Mouse (Mus musculus): Measurements from ENCODE around the gene Ttc27. TPM values are rescaled to one million over a fixed set of nuclear protein-coding genes. Genes with fewer than 3 reads are reported as not detected.

Ttc27 gene
- total and polyA plus RNA-seq, 3 experiments, result 52.9 to 92.9 (median 70.3) TPM

- Histone ChIP-seq H3K36me3 (replicated peaks in 1 of 2; ENCODE audit: control insufficient read depth in 1 of 2, insufficient read depth in 1 of 2, low read length in 1 of 2) (peaks cover 16 to 56% of the 10 kb centered on the region in 2 experiments), H3K27me3 (replicated peaks) (no peaks in the 10 kb centered on the region), H3K4me2 (ENCODE audit: insufficient read depth, low read depth, poor library complexity, severe bottlenecking) (0 out of 2 replicates have a peak overlapping the region, but pooled peaks have one; percentile 38), H3K4me1 (ENCODE audit: control insufficient read depth in 1 of 2, insufficient read depth in 2 of 2) (peaks cover 20 to 47% of the 10 kb centered on the region in 2 experiments), H3K79me2 (replicated peaks; ENCODE audit: control insufficient read depth, extremely low read depth, insufficient read depth, poor library complexity, severe bottlenecking) (no peaks in the 10 kb centered on the region), H3K4me3 (replicated peaks in 1 of 3; ENCODE audit: low read depth in 2 of 3, low read length in 2 of 3, poor library complexity in 1 of 3) (peak overlapping the region in 1 of 3 experiments; percentile 26), H3K27ac (ENCODE audit: insufficient read depth, low read depth) (peak overlapping the region; percentile 49; the same call in 1 of the 2 replicates), H3K9me3 (replicated peaks; ENCODE audit: low read length) (peaks cover 3% of the 10 kb centered on the region), H3K9ac (ENCODE audit: insufficient read depth, low read depth) (no peak overlapping the region)
- peak; percentile 65 for DNase-seq (ENCODE audit: extremely low read depth)
- dilution Hi-C loops (cut with MboI; ENCODE audit: extremely low pct_ligation_motif_present, extremely low pct_unique_long_range_greater_than_20kb, low sequenced_read_pairs), result no loop called here
- TF ChIP-seq TCF12 (IDR thresholded peaks at IDR 0.05; ENCODE audit: low read depth, low read length), result 0 out of 2 replicates have a peak, but pooled peaks have one; percentile 12
- TF ChIP-seq SIN3A (IDR thresholded peaks at IDR 0.05; ENCODE audit: low read length), result peak; percentile 39; the same call in 1 of the 2 replicates
- TF ChIP-seq IRF4 (IDR thresholded peaks at IDR 0.05; ENCODE audit: low read depth, low read length), result peak; percentile 82
- TF ChIP-seq MAX (IDR thresholded peaks at IDR 0.05; ENCODE audit: low read length), result 0 out of 2 replicates have a peak, but pooled peaks have one; percentile 18
- TF ChIP-seq GABPA (IDR thresholded peaks at IDR 0.05; ENCODE audit: insufficient replicate concordance, low read depth, low read length), result no peak
- peak; percentile 60; the same call in 1 of the 2 replicates for TF ChIP-seq MEF2A (IDR thresholded peaks at IDR 0.05; ENCODE audit: borderline replicate concordance, low read depth, low read length)
- peak; percentile 97 for TF ChIP-seq MAFK (IDR thresholded peaks at IDR 0.05; ENCODE audit: insufficient replicate concordance, low read length)
- no peak for TF ChIP-seq NELFE (IDR thresholded peaks at IDR 0.05; ENCODE audit: low read depth, low read length)
- peak; percentile 44 for TF ChIP-seq JUN (IDR thresholded peaks at IDR 0.05; ENCODE audit: insufficient read depth, low read depth, low read length)
- TF ChIP-seq JUND (conservative IDR thresholded peaks at IDR 0.05; ENCODE audit: low read depth, low read length), result peak; percentile 62
- no peak for TF ChIP-seq KAT2A (IDR thresholded peaks at IDR 0.05; ENCODE audit: insufficient replicate concordance, low read length)
- TF ChIP-seq MYC (IDR thresholded peaks at IDR 0.05; ENCODE audit: low read depth, low read length), result peak; percentile 67; the same call in 1 of the 2 replicates
- no peak for TF ChIP-seq POLR2A (IDR thresholded peaks at IDR 0.05; ENCODE audit: low read depth, low read length)
- 0 out of 2 replicates have a peak, but pooled peaks have one; percentile 11 for TF ChIP-seq ZNF384 (IDR thresholded peaks at IDR 0.05; ENCODE audit: low read depth, low read length)
- TF ChIP-seq EP300 (IDR thresholded peaks at IDR 0.05; ENCODE audit: low read length), result peak; percentile 61
- TF ChIP-seq HCFC1 (IDR thresholded peaks at IDR 0.05; ENCODE audit: low read depth, low read length), result no peak
- peak; percentile 54; the same call in 1 of the 2 replicates for TF ChIP-seq ETS1 (conservative IDR thresholded peaks at IDR 0.05; ENCODE audit: low read depth, low read length)
- no peak for TF ChIP-seq BHLHE40 (IDR thresholded peaks at IDR 0.05; ENCODE audit: low read depth, low read length)
- TF ChIP-seq CTCF (conservative IDR thresholded peaks at IDR 0.05 in 1 of 2, IDR thresholded peaks at IDR 0.05 in 1 of 2; ENCODE audit: low read depth in 2 of 2, low read length in 2 of 2), result no peak; a peak in 1 of 4 replicates
- in situ Hi-C loops (cut with MboI; ENCODE audit: low pct_ligation_motif_present, low pct_unique_long_range_greater_than_20kb, low sequenced_read_pairs), result loop anchor here (25.0 kb wide), 1 partner anchor 585 kb away; no protein-coding TSS in a partner anchor
These were observed 85.2 kb downstream of the Ttc27 start for GRCm38 (mm10) chr17:74802765-74803164.

- Histone ChIP-seq H3K27me3 (replicated peaks) (no peaks in the 10 kb centered on the region), H3K36me3 (replicated peaks in 1 of 2; ENCODE audit: control insufficient read depth in 1 of 2, insufficient read depth in 1 of 2, low read length in 1 of 2) (peaks cover 16 to 50% of the 10 kb centered on the region in 2 experiments), H3K27ac (ENCODE audit: insufficient read depth, low read depth) (no peak overlapping the region), H3K9me3 (replicated peaks; ENCODE audit: low read length) (peaks cover 3% of the 10 kb centered on the region), H3K4me2 (ENCODE audit: insufficient read depth, low read depth, poor library complexity, severe bottlenecking) (no peak overlapping the region), H3K4me3 (replicated peaks in 1 of 3; ENCODE audit: low read depth in 2 of 3, low read length in 2 of 3, poor library complexity in 1 of 3) (no peak overlapping the region), H3K79me2 (replicated peaks; ENCODE audit: control insufficient read depth, extremely low read depth, insufficient read depth, poor library complexity, severe bottlenecking) (no peaks in the 10 kb centered on the region), H3K9ac (ENCODE audit: insufficient read depth, low read depth) (no peak overlapping the region), H3K4me1 (ENCODE audit: control insufficient read depth in 1 of 2, insufficient read depth in 2 of 2) (peaks cover 24 to 58% of the 10 kb centered on the region in 2 experiments)
- TF ChIP-seq USF2 (conservative IDR thresholded peaks at IDR 0.05; ENCODE audit: low read depth, low read length), result no peak
- TF ChIP-seq POLR2A (IDR thresholded peaks at IDR 0.05; ENCODE audit: low read depth, low read length), result no peak
- TF ChIP-seq GABPA (IDR thresholded peaks at IDR 0.05; ENCODE audit: insufficient replicate concordance, low read depth, low read length), result no peak
- dilution Hi-C loops (cut with MboI; ENCODE audit: extremely low pct_ligation_motif_present, extremely low pct_unique_long_range_greater_than_20kb, low sequenced_read_pairs), result no loop called here
- in situ Hi-C loops (cut with MboI; ENCODE audit: low pct_ligation_motif_present, low pct_unique_long_range_greater_than_20kb, low sequenced_read_pairs), result loop anchor here (25.0 kb wide), 1 partner anchor 583 kb away; no protein-coding TSS in a partner anchor
- no peak for DNase-seq (ENCODE audit: extremely low read depth)
These were observed 86.3 kb downstream of the Ttc27 start for GRCm38 (mm10) chr17:74803835-74804234.

Data from CH12.LX (cell line).